Mouse (Mus musculus): Measurements from ENCODE around the gene Ndnf. TPM values are rescaled to one million over a fixed set of nuclear protein-coding genes. Genes with fewer than 3 reads are reported as not detected.

The Ndnf gene
- total RNA-seq (2012; rRNA removed) = 0.95 and 1.4 TPM in 2 replicates

DNA sequence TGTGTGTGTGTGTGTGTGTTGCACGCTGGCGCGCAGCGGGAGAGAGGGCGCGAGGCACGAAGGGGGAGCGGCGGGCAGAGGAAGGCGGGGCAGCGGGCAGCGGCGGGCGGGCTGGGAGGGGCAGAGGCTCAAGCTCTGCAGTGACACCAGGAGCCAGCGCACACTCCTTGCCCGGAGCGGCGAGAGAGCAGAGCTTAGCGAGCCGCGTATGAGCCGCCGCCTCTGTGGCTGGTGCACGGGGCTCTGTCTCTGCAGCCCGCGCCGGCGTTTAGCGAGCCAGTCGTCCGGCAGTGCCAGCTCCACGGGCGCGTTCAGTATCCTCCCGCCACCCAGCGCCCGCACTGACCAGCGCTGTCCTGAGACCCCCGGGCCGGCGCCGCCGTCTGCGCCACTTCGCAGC lies at the start of gene Ndnf:
TSS of gene Ndnf (plus strand) at position 140 of the 400 bp plus-strand sequence.
- Histone ChIP-seq H3K4me1 (ENCODE audit: control insufficient read depth in 2 of 2, insufficient read depth in 2 of 2, low read length in 2 of 2, poor library complexity in 1 of 2) (no peaks in the 10 kb centered on the region; a peak in 1 of 4 replicates), H3K36me3 (ENCODE audit: control insufficient read depth, insufficient read depth, low read length, poor library complexity, severe bottlenecking) (no peaks in the 10 kb centered on the region), H3K27ac (ENCODE audit: insufficient read depth, low read depth, low read length, poor library complexity, severe bottlenecking) (no peak within 1 kb of the TSS), H3K4me3 (ENCODE audit: insufficient read depth in 1 of 2, low read depth in 1 of 2, low read length in 2 of 2, poor library complexity in 1 of 2, severe bottlenecking in 1 of 2) (peak within 1 kb of the TSS; percentile 69 to 82), H3K9me3 (ENCODE audit: control insufficient read depth, insufficient read depth, low read depth, low read length) (no peaks in the 10 kb centered on the region), H3K9ac (ENCODE audit: insufficient read depth, low read depth, low read length, poor library complexity, severe bottlenecking) (peak within 1 kb of the TSS; percentile 0)
- in situ Hi-C loops (cut with MboI; ENCODE audit: low sequenced_read_pairs in 2 of 2, unreplicated experiment in 2 of 2) = no loop called here
- peak; percentile 15 for DNase-seq (ENCODE audit: low read depth, low spot score)
- TF ChIP-seq HCFC1 (IDR thresholded peaks at IDR 0.05; ENCODE audit: borderline replicate concordance, insufficient read depth, low read length) = no peak
- TF ChIP-seq CHD2 (IDR thresholded peaks at IDR 0.05; ENCODE audit: low read depth, low read length) = no peak
- no peak for TF ChIP-seq MAFK (IDR thresholded peaks at IDR 0.05; ENCODE audit: insufficient read depth, low read depth, low read length)
- TF ChIP-seq ZNF384 (IDR thresholded peaks at IDR 0.05; ENCODE audit: low read depth, low read length) = no peak

- H3K27ac ChIP-seq (ENCODE audit: insufficient read depth, low read depth, low read length, poor library complexity, severe bottlenecking) = no peak overlapping the region
- no peaks in the 10 kb centered on the region for H3K36me3 ChIP-seq (ENCODE audit: control insufficient read depth, insufficient read depth, low read length, poor library complexity, severe bottlenecking)
- in situ Hi-C loops (cut with MboI; ENCODE audit: low sequenced_read_pairs in 2 of 2, unreplicated experiment in 2 of 2) = no loop called here
- H3K9me3 ChIP-seq (ENCODE audit: control insufficient read depth, insufficient read depth, low read depth, low read length) = no peaks in the 10 kb centered on the region
- H3K9ac ChIP-seq (ENCODE audit: insufficient read depth, low read depth, low read length, poor library complexity, severe bottlenecking) = no peak overlapping the region
- no peaks in the 10 kb centered on the region; a peak in 2 of 4 replicates for H3K4me1 ChIP-seq (ENCODE audit: control insufficient read depth in 2 of 2, insufficient read depth in 2 of 2, low read length in 2 of 2, poor library complexity in 1 of 2)
- no peak for DNase-seq (ENCODE audit: low read depth, low spot score)
- no peak for TF ChIP-seq MAFK (IDR thresholded peaks at IDR 0.05; ENCODE audit: insufficient read depth, low read depth, low read length)
- no peak for TF ChIP-seq HCFC1 (IDR thresholded peaks at IDR 0.05; ENCODE audit: borderline replicate concordance, insufficient read depth, low read length)
- TF ChIP-seq CHD2 (IDR thresholded peaks at IDR 0.05; ENCODE audit: low read depth, low read length) = no peak
- TF ChIP-seq ZC3H11A (IDR thresholded peaks at IDR 0.05; ENCODE audit: borderline replicate concordance, low read depth, low read length) = no peak
- no peak overlapping the region for H3K4me3 ChIP-seq (ENCODE audit: insufficient read depth in 1 of 2, low read depth in 1 of 2, low read length in 2 of 2, poor library complexity in 1 of 2, severe bottlenecking in 1 of 2)
These were observed 48.2 kb upstream of the Ndnf start for GRCm38 (mm10) chr6:65623016-65623715.

DNA sequence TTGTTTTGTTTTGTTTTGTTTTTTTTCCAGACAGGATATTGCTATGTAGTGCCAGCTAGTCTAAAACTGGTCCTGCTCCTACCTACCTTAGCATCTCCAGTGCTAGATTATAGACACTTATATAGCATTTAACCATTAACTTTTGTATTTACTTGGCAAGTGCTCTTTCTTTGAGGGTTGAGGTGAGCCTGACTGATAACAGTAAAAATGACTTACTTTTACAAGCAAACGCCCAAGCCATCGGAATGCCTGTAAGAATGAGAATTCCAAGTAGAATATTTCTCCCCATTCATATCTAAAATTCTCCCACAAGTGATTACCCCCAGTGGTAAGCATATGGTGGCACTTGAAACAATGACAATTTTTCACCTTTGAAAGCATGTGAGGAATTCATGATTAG lies 40.8 kb upstream of the Ndnf start:
- TF ChIP-seq CHD2 (IDR thresholded peaks at IDR 0.05; ENCODE audit: low read depth, low read length) (no peak), MAFK (IDR thresholded peaks at IDR 0.05; ENCODE audit: insufficient read depth, low read depth, low read length) (no peak), HCFC1 (IDR thresholded peaks at IDR 0.05; ENCODE audit: borderline replicate concordance, insufficient read depth, low read length) (no peak), ZC3H11A (IDR thresholded peaks at IDR 0.05; ENCODE audit: borderline replicate concordance, low read depth, low read length) (no peak), ZNF384 (IDR thresholded peaks at IDR 0.05; ENCODE audit: low read depth, low read length) (no peak)
- DNase-seq (ENCODE audit: low read depth, low spot score) = no peak
- Histone ChIP-seq H3K9ac (ENCODE audit: insufficient read depth, low read depth, low read length, poor library complexity, severe bottlenecking) (no peak overlapping the region), H3K36me3 (ENCODE audit: control insufficient read depth, insufficient read depth, low read length, poor library complexity, severe bottlenecking) (no peaks in the 10 kb centered on the region; the same call in 1 of the 2 replicates), H3K27ac (ENCODE audit: insufficient read depth, low read depth, low read length, poor library complexity, severe bottlenecking) (no peak overlapping the region), H3K9me3 (ENCODE audit: control insufficient read depth, insufficient read depth, low read depth, low read length) (no peaks in the 10 kb centered on the region), H3K4me1 (ENCODE audit: control insufficient read depth in 2 of 2, insufficient read depth in 2 of 2, low read length in 2 of 2, poor library complexity in 1 of 2) (no peaks in the 10 kb centered on the region), H3K4me3 (ENCODE audit: insufficient read depth in 1 of 2, low read depth in 1 of 2, low read length in 2 of 2, poor library complexity in 1 of 2, severe bottlenecking in 1 of 2) (no peak overlapping the region)
- in situ Hi-C loops (cut with MboI; ENCODE audit: low sequenced_read_pairs in 2 of 2, unreplicated experiment in 2 of 2) = no loop called here

- no peaks in the 10 kb centered on the region for H3K4me1 ChIP-seq (ENCODE audit: control insufficient read depth in 2 of 2, insufficient read depth in 2 of 2, low read length in 2 of 2, poor library complexity in 1 of 2)
- H3K36me3 ChIP-seq (ENCODE audit: control insufficient read depth, insufficient read depth, low read length, poor library complexity, severe bottlenecking) = no peaks in the 10 kb centered on the region; the same call in 1 of the 2 replicates
- H3K9ac ChIP-seq (ENCODE audit: insufficient read depth, low read depth, low read length, poor library complexity, severe bottlenecking) = no peak overlapping the region
- H3K27ac ChIP-seq (ENCODE audit: insufficient read depth, low read depth, low read length, poor library complexity, severe bottlenecking) = no peak overlapping the region
- in situ Hi-C loops (cut with MboI; ENCODE audit: low sequenced_read_pairs in 2 of 2, unreplicated experiment in 2 of 2) = no loop called here
- H3K4me3 ChIP-seq (ENCODE audit: insufficient read depth in 1 of 2, low read depth in 1 of 2, low read length in 2 of 2, poor library complexity in 1 of 2, severe bottlenecking in 1 of 2) = no peak overlapping the region
- no peaks in the 10 kb centered on the region for H3K9me3 ChIP-seq (ENCODE audit: control insufficient read depth, insufficient read depth, low read depth, low read length)
- DNase-seq (ENCODE audit: low read depth, low spot score) = no peak
- no peak for TF ChIP-seq CHD2 (IDR thresholded peaks at IDR 0.05; ENCODE audit: low read depth, low read length)
These were observed 39.2 kb upstream of the Ndnf start for GRCm38 (mm10) chr6:65632184-65632583.

DNA sequence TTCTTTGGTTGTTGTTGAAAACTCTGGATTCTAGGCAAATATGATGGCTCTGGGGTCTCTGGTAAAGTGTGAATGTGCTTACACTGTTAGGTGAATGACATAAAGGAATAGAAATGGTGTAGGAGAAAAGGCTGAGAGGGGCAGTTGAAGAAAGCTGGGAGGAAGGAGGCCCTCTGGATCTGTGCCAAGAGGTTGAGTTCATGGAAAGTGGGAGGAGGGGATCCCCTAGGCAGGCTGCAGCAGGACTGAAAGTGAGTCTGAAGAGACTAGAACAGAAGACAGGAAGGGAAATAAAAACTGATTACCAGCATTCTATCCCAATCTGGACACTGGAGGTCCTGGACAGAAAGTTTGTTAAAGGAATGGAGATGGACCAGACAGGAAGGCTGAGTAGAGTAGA lies 29.0 kb upstream of the Ndnf start:
- DNase-seq (ENCODE audit: low read depth, low spot score) = no peak
- Histone ChIP-seq H3K27ac (ENCODE audit: insufficient read depth, low read depth, low read length, poor library complexity, severe bottlenecking) (no peak overlapping the region), H3K36me3 (ENCODE audit: control insufficient read depth, insufficient read depth, low read length, poor library complexity, severe bottlenecking) (no peaks in the 10 kb centered on the region), H3K9ac (ENCODE audit: insufficient read depth, low read depth, low read length, poor library complexity, severe bottlenecking) (no peak overlapping the region), H3K9me3 (ENCODE audit: control insufficient read depth, insufficient read depth, low read depth, low read length) (no peaks in the 10 kb centered on the region), H3K4me3 (ENCODE audit: insufficient read depth in 1 of 2, low read depth in 1 of 2, low read length in 2 of 2, poor library complexity in 1 of 2, severe bottlenecking in 1 of 2) (no peak overlapping the region), H3K4me1 (ENCODE audit: control insufficient read depth in 2 of 2, insufficient read depth in 2 of 2, low read length in 2 of 2, poor library complexity in 1 of 2) (no peaks in the 10 kb centered on the region)
- in situ Hi-C loops (cut with MboI; ENCODE audit: low sequenced_read_pairs in 2 of 2, unreplicated experiment in 2 of 2) = no loop called here
- no peak for TF ChIP-seq HCFC1 (IDR thresholded peaks at IDR 0.05; ENCODE audit: borderline replicate concordance, insufficient read depth, low read length)

Data from ES-E14 (cell line).